Mouse (Mus musculus): Measurements from ENCODE around the gene Ppid. TPM values are rescaled to one million over a fixed set of nuclear protein-coding genes. Genes with fewer than 3 reads are reported as not detected.
A peak's percentile ranks its signal among the peaks of the same experiment; 100 is the strongest.

Ppid gene
- polyA plus RNA-seq (2015; fragmentation: Nextera tagmentation; extraction: Ambion mirVana): 168 and 181 TPM in 2 replicates

DNA sequence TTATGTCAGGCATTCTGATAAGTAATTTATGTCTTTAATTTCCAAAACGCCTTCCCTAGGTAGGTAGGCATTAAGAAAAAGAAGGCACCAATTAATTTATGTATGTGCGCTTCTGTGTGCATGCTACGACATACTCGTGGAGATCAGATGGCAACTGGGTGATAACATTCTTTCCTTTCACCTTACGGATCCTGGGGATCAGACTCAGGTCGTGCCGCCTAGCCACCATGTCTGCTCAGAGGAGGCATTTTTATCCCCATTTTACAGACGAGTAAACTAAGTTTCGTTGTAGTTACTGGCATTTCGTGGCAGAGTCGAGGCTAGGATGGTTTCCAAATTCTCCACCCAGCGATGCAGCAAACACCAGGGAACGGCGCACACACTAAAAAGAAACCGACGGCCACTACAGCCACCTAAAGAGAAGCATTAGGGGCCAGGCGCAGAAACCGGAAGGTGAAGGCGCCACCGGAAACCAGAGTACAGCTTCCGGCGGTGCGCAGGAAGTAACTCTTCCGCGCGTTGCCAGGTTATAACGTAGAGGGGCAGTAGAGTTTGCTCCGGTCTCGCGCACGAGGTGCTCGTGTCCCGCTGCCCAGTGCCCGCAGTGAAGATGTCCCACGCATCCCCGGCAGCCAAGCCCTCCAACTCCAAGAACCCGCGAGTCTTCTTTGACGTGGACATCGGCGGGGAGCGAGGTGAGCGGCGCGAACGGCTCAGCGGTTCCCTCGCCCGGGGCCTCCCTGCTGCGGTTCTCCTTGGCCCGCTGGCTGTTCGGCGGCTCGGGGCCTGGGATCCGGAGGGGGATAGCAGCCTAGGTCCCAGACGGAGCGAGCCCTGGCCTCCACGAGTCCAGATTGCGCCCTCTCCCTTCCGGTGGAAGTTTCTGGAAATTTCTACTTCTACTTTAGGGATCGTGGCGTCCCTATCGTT, at the start of gene Ppid:
Ppid (plus strand) TSS at position 480 of the 930 bp plus-strand sequence.
- H3K4me2 ChIP-seq: peak within 1 kb of the TSS; percentile 63
- no peaks in the 10 kb centered on the region for H3K27me3 ChIP-seq
- H3K36me3 ChIP-seq: peaks cover 25% of the 10 kb centered on the region
- ATAC-seq (replicated peaks; ENCODE audit: low FRiP score): peak; percentile 87
- H3K27ac ChIP-seq: peak within 1 kb of the TSS; percentile 88
- H3K4me3 ChIP-seq (replicated peaks): peak within 1 kb of the TSS; percentile 69
- H3K9ac ChIP-seq: peak within 1 kb of the TSS; percentile 82
- 3% methylated on average over 63 of the region's 63 CpGs for WGBS
- peaks cover 13% of the 10 kb centered on the region for H3K4me1 ChIP-seq
- H3K9me3 ChIP-seq (replicated peaks): no peaks in the 10 kb centered on the region

DNA sequence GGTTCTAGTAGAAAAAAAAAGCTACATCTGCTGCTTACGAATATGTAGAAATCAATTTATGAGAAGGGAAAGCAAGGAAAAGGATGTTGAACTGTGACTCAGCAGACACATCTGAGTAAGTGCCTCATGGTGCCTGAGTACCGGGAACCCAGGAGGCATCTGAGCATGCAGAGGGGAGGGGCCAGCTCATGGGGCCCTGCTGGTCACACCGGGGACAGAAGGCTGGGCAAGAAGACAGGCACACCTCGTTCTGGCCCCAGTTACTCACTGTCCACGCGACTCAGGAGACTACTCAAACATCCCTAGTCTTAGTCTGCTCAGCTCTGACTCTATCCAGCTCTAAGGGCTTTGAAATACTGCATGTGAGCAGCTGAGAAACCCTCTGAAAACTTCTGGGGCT, 48.6 kb upstream of the Ppid start:
- H3K9ac ChIP-seq: no peak overlapping the region
- H3K9me3 ChIP-seq (replicated peaks): no peaks in the 10 kb centered on the region
- no peak overlapping the region for H3K4me3 ChIP-seq (replicated peaks)
- peak; percentile 91 for ATAC-seq (replicated peaks; ENCODE audit: low FRiP score)
- no peak overlapping the region for H3K4me2 ChIP-seq
- no peaks in the 10 kb centered on the region for H3K27me3 ChIP-seq
- peaks cover 5% of the 10 kb centered on the region for H3K4me1 ChIP-seq
- H3K36me3 ChIP-seq: 0 out of 2 replicates have a peak, but pooled peaks cover 4% of the 10 kb centered on the region
- no peak overlapping the region for H3K27ac ChIP-seq
- 20% methylated on average over 6 of the region's 6 CpGs for WGBS

DNA sequence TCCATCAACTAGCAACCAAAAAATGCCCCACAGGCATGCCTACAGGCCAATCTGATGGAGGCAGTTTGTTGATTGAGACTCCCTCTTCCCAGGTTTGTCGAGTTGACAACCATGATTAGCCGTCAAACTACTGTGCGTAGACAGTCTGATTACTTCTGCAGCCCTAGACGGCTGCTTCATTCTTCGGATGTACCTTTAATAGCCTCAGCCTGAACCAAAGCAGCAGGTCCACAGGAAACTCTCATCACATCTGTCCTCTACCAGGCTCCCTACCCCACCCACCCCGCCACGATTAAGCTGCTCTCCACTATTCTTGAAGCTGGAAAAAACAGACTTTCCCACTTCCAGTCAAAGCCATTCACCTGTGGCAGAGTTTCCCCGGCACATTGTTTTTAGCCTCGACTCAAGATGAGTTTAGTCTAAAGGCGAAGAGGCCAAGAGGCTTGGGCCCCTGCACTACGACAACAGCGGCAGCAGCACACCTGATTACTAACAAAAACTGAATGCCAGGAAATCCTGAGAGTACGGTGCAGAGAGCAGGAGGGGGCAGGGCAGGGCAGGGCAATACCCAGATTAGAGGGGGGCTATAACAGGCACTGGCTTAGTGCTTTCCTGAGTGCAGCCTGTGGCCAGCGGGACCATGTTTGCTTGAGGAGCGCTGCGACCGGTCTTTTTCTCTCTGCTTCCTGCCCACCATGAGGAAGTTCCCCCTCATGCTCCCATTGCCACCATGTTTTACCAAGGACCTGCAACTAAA, 42.3 kb upstream of the Ppid start:
- H3K27ac ChIP-seq: no peak overlapping the region
- WGBS: 76% methylated on average over 17 of the region's 17 CpGs
- H3K4me3 ChIP-seq (replicated peaks): no peak overlapping the region
- peaks cover 3% of the 10 kb centered on the region; the same call in 1 of the 2 replicates for H3K4me1 ChIP-seq
- H3K9ac ChIP-seq: no peak overlapping the region
- H3K27me3 ChIP-seq: no peaks in the 10 kb centered on the region
- ATAC-seq (replicated peaks; ENCODE audit: low FRiP score): no peak
- no peaks in the 10 kb centered on the region for H3K9me3 ChIP-seq (replicated peaks)
- 0 out of 2 replicates have a peak, but pooled peaks cover 4% of the 10 kb centered on the region for H3K36me3 ChIP-seq
- no peak overlapping the region for H3K4me2 ChIP-seq

DNA sequence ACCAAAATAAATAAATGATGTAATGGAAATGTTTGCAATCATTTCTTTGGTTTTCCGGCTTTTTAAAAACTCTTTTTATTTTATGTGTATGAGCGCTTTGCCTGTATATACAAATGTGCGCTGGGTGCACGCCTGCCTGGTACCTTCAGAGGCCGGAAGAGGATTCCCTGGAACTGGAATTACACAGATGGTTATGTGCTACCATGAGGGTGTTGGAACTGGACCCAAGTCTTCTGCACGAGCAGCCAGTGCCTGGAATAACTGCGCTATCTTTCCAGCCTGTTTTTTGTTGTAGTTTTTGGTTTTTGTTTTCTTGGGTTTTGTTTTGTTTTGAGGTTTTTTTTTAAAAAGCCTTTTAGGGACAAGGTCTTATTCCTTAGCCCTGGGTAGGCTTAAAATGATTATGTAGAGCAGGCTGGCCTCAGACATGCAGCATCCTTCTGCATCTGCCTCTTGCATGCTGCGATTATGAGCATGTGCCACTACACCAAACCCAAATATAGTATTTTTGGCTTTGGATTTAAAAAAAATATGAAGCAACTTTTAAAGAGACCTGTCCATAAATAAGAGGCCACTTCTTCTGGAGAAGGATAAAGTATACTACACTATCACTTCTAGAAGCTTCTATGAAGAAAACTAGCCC, 41.3 kb upstream of the Ppid start:
- Histone ChIP-seq H3K4me1 (peaks cover 3% of the 10 kb centered on the region; the same call in 1 of the 2 replicates), H3K9ac (no peak overlapping the region), H3K4me3 (replicated peaks) (no peak overlapping the region), H3K36me3 (0 out of 2 replicates have a peak, but pooled peaks cover 4% of the 10 kb centered on the region), H3K27ac (no peak overlapping the region), H3K9me3 (replicated peaks) (no peaks in the 10 kb centered on the region), H3K27me3 (no peaks in the 10 kb centered on the region), H3K4me2 (no peak overlapping the region)
- no peak for ATAC-seq (replicated peaks; ENCODE audit: low FRiP score)
- WGBS: 92% methylated on average over 8 of the region's 8 CpGs

DNA sequence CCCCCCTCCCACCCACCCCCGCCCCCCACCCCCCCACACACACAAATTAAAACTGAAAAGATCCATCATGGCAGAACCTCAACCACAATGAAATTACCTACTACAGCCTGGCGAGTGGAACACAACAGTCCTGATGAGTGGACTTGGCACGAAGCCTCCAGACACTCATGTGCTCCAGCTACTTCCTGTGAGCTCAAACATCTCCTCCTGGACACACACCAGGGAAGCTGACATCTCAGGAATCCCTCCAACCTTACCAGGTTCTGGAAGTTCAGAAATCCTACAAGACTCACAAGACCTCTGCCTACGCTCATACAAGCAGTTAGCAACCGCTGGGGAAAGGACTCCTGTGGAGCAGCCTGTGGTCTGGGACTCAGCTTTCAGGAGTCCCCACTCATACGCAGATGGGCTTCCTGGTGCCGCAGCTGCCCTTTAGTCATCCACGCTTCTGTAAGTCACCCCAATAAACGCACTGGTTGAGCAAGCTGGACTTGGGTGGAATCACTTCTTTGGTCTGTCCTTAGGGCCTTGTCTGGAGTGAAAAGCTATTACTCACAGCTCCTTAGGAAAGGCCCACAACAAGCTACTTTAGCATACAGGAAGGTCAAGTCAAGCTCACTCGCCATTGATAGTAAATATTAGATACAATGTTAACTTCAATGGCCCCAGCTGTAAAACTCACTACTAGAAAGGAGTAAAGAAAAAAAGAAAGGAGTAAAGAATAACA, 39.2 kb upstream of the Ppid start:
- ATAC-seq (replicated peaks; ENCODE audit: low FRiP score): no peak; the same call in 1 of the 2 replicates
- Histone ChIP-seq H3K4me1 (peaks cover 3% of the 10 kb centered on the region; the same call in 1 of the 2 replicates), H3K36me3 (no peaks in the 10 kb centered on the region), H3K9ac (no peak overlapping the region), H3K4me3 (replicated peaks) (no peak overlapping the region), H3K4me2 (no peak overlapping the region), H3K9me3 (replicated peaks) (no peaks in the 10 kb centered on the region), H3K27me3 (no peaks in the 10 kb centered on the region), H3K27ac (no peak overlapping the region)
- 84% methylated on average over 10 of the region's 10 CpGs for WGBS

DNA sequence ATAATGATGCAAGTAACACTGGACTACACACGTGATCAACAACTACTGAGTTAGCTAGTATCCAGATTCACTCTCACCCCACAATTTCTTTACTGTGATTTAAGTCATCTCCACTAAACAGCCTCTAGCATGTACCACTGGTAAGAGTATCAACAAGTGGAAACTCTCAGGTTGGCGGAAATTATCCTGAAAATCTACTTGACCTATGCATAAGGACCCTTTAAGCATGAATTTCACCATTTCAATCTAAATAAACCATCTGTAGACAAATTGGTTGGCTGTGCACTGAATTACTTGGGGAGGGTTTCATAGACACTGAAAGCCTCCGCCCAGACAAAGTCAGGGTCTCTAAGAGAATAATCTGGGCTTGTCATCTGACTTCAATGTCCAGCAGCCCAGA, 37.4 kb upstream of the Ppid start:
- no peak overlapping the region for H3K4me3 ChIP-seq (replicated peaks)
- no peaks in the 10 kb centered on the region for H3K27me3 ChIP-seq
- 95% methylated on average over 3 of the region's 3 CpGs for WGBS
- no peak for ATAC-seq (replicated peaks; ENCODE audit: low FRiP score)
- H3K36me3 ChIP-seq: no peaks in the 10 kb centered on the region
- H3K4me2 ChIP-seq: no peak overlapping the region
- no peaks in the 10 kb centered on the region for H3K9me3 ChIP-seq (replicated peaks)
- H3K9ac ChIP-seq: no peak overlapping the region
- no peak overlapping the region for H3K27ac ChIP-seq
- peaks cover 9% of the 10 kb centered on the region for H3K4me1 ChIP-seq

DNA sequence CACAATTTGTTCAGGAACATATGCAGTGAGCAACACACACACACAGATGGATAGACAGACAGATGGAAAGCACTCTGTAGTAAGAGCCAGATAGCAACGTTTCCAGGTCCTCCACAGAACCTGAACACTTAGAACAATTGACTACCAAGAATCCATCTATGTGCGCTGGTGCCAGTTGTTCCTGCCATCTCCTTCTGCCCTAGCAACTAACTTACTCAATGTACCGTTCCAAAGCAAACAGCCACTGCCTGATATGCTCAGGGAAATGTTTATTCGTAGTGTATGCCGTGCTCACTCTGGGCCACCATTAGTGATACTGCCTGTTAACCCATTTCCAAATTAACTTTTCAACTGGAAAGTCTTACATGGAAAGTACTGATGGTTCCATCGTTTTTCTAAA, 36.1 kb upstream of the Ppid start:
- WGBS: 88% methylated on average over 6 of the region's 6 CpGs
- H3K9me3 ChIP-seq (replicated peaks): no peaks in the 10 kb centered on the region
- no peaks in the 10 kb centered on the region for H3K27me3 ChIP-seq
- H3K4me2 ChIP-seq: no peak overlapping the region
- no peak overlapping the region for H3K27ac ChIP-seq
- no peak for ATAC-seq (replicated peaks; ENCODE audit: low FRiP score)
- no peak overlapping the region for H3K9ac ChIP-seq
- no peak overlapping the region for H3K4me3 ChIP-seq (replicated peaks)
- H3K4me1 ChIP-seq: peaks cover 22% of the 10 kb centered on the region
- H3K36me3 ChIP-seq: no peaks in the 10 kb centered on the region

DNA sequence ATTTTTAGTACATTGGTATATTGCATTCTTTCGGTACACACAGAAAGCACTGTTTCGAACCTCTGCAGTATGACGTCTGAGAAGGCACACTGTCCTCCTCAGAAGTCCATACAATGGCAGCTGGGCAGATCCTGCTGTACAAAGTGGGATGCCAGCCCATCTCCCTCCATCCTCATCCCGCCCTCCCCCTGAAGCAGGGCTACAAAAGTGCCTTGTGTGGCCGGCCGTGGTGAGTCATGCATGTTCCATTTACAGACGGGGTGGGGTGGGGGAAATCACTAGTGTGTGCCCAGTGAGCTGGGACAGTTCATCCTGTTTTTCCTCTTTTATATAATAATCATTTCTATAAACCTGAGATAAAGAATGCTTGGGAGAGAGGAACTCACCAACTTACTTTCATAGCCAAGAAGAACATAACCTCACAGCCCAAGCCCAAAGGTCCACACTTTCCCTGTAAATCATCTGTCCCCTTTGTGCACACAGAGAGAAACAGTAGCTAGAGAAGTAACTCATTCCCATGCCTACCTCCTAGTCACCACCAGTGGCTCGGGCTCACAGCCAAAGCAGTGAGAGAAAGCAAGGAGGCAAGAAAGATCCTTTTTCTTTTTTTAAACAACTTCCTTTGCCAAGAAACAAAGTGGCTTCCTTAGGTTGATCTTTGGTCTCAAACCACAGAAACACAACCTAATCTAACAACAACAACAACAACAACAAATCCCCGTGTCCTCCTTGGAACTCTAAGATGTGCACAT, 31.9 kb upstream of the Ppid start:
- Histone ChIP-seq H3K4me1 (peaks cover 21% of the 10 kb centered on the region), H3K9ac (no peak overlapping the region), H3K4me2 (peak overlapping the region; percentile 20), H3K9me3 (replicated peaks) (no peaks in the 10 kb centered on the region), H3K36me3 (no peaks in the 10 kb centered on the region), H3K4me3 (replicated peaks) (no peak overlapping the region), H3K27me3 (no peaks in the 10 kb centered on the region), H3K27ac (peak overlapping the region; percentile 85)
- ATAC-seq (replicated peaks; ENCODE audit: low FRiP score): peak; percentile 67; the same call in 1 of the 2 replicates
- 53% methylated on average over 9 of the region's 9 CpGs for WGBS

DNA sequence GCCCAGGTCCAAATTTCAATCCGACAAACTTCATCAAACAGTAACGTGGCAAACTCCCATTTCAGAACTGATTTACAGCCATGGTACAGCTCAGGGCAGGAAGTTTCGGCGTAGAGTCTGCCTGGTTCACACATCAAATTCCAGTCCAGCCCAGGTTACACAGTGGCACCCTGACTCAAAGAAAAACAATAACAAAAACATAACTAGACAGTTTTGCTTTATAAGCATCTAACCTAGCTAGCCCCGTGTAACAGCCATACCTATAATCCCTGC, 31.4 kb upstream of the Ppid start:
- H3K9ac ChIP-seq: no peak overlapping the region
- H3K4me1 ChIP-seq: peaks cover 21% of the 10 kb centered on the region
- WGBS: 13% methylated on average over 5 of the region's 5 CpGs
- H3K27me3 ChIP-seq: no peaks in the 10 kb centered on the region
- peak overlapping the region; percentile 85 for H3K27ac ChIP-seq
- H3K4me3 ChIP-seq (replicated peaks): no peak overlapping the region
- no peaks in the 10 kb centered on the region for H3K36me3 ChIP-seq
- no peaks in the 10 kb centered on the region for H3K9me3 ChIP-seq (replicated peaks)
- peak overlapping the region; percentile 20 for H3K4me2 ChIP-seq
- ATAC-seq (replicated peaks; ENCODE audit: low FRiP score): peak; percentile 66

DNA sequence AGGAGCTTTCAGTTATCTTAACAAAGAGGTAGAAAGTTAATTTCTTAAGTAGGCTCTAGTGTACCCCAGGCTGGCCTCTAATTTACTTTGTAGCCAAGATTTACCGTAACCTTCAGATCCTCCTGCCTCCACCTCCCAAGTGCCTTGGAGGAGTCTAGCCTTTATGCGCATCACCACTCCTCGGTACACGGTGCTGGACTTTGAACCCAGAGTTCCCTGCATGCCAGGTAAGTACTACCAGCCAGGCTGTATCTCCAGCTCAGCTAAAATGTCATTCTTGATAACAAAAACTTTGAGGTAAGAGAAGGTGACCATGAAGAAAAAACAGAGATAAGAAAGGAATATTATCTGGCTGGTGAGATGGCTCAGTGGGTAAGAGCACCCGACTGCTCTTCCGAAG, 30.6 kb upstream of the Ppid start:
- no peak for ATAC-seq (replicated peaks; ENCODE audit: low FRiP score)

More for the DNA sequence above, 30.6 kb upstream of the Ppid start:
- H3K36me3 ChIP-seq: no peaks in the 10 kb centered on the region
- no peak overlapping the region for H3K4me3 ChIP-seq (replicated peaks)
- no peak overlapping the region for H3K9ac ChIP-seq
- H3K4me2 ChIP-seq: no peak overlapping the region
- 95% methylated on average over 6 of the region's 6 CpGs for WGBS
- H3K4me1 ChIP-seq: peaks cover 22% of the 10 kb centered on the region
- no peaks in the 10 kb centered on the region for H3K9me3 ChIP-seq (replicated peaks)
- H3K27me3 ChIP-seq: no peaks in the 10 kb centered on the region
- H3K27ac ChIP-seq: peak overlapping the region; percentile 85; the same call in 1 of the 2 replicates
